Mouse (Mus musculus) embryonic stem cell, embryonic (primary cell): Measurements from ENCODE around the gene Acap1.

Experiments used
- CTCF ChIA-PET, 4 experiments: fragments of 300-600 bp in 2 of 4; fragments of 350-600 bp in 2 of 4; sonication (Branson Sonifier 250); formaldehyde crosslinking; loops; one replicate each; lab custom pipeline; 2022; ENCODE audit warnings: inconsistent platforms in 2 of 4; lab: Charles Lee
- POLR2A ChIA-PET, 4 experiments: fragments of 300-600 bp in 2 of 4; fragments of 350-600 bp in 2 of 4; sonication (Branson Sonifier 250); formaldehyde crosslinking; loops; one replicate each; lab custom pipeline; 2022; ENCODE audit warnings: antibody characterized with exemption in 4 of 4, inconsistent platforms in 1 of 4; lab: Charles Lee

Acap1 gene

GRCm38 (mm10) chr11:69931769-69932168, 36.4 kb upstream of the Acap1 start:
- CTCF ChIA-PET: interaction anchor here (0.8 to 11.3 kb wide), 10 partner anchors 17 to 68 kb away, joined by 3 to 378 read pairs (median 4); partner anchors contain the start of genes Slc2a4 (in 2 of the 4), 2810408A11Rik (in 1 of the 4), Dvl2 (in 1 of the 4) and Neurl4 (in 1 of the 4)
- POLR2A ChIA-PET: interaction anchor here in 2 of 4 experiments (0.5 to 19.7 kb wide), 9 partner anchors 11 to 487 kb away, joined by 3 to 350 read pairs (median 3); partner anchors contain the start of genes Eif5a (in 2 of the 2), Dvl2 (in 1 of the 2), Gps2 (in 1 of the 2) and Slc2a4 (in 1 of the 2)

DNA sequence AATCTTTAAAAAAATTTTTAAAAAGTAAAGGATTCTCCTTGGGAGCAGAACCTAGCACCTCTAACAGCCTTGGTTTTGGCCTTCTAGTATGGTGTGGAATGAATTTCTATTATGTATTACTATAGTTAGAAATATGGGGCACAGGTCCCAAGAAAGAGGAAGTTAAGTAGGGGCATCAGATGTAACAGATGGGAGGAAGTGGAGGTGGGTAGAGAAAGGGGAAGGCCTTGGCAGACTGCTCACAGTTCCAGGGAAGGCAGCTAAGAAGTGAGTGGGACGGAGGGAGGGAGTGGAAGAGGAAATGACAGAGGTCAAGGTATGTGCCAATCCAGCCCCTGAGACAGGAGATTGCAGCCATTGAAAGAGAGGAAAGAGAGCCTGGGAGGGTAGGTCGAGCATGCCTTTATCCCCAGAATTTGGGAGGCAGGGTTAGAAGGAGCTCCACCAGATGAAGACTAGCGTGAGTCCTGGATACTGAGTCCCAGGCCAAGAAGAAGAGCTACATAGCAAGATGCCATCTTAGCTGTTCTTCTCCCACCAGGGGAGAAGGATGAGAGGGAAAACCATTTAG, 35.7 kb upstream of the Acap1 start:
- CTCF ChIA-PET: interaction anchor here (1.1 to 11.3 kb wide), 6 partner anchors 18 to 48 kb away, joined by 3 to 378 read pairs (median 4); partner anchors contain the start of gene Slc2a4 (in 2 of the 4)

GRCm38 (mm10) chr11:69930176-69930575, 34.8 kb upstream of the Acap1 start:
- ChIA-PET POLR2A (interaction anchor here in 2 of 4 experiments (0.7 to 19.7 kb wide), 4 partner anchors 9 to 79 kb away, joined by 3 to 350 read pairs (median 6); partner anchors contain the start of genes Eif5a (in 2 of the 2), Gps2 (in 1 of the 2) and Slc2a4 (in 1 of the 2)), CTCF (interaction anchor here in 3 of 4 experiments (0.6 to 11.3 kb wide), 3 partner anchors 18 to 576 kb away, joined by 6 to 378 read pairs (median 8); partner anchors contain the start of gene Slc2a4 (in 1 of the 3))

More for the DNA sequence above, 35.7 kb upstream of the Acap1 start:
- POLR2A ChIA-PET: interaction anchor here in 3 of 4 experiments (0.6 to 19.7 kb wide), 9 partner anchors 10 to 172 kb away, joined by 3 to 350 read pairs (median 3); partner anchors contain the start of genes Eif5a (in 2 of the 3), Dvl2 (in 1 of the 3), Gps2 (in 1 of the 3) and Slc2a4 (in 1 of the 3)

DNA sequence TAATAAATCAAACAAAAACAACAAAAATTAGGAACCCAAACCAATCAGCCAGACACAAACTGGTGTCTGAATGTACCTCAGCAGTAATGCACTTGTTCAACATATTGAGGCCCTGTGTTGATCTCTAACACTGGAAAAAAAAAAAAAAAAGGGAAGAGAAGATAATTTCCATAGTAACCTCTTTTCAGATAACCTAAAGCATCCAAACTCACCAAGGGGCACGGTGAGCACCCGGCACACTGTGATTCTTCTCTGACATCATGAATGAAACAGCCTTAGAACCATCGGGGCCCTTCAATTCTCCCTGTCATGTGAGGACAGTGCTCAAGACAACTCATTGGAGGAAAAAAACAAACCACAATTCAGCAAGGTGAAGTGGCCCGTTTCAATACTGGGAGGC, 34.4 kb upstream of the Acap1 start:
- ChIA-PET CTCF (interaction anchor here in 1 of 4 experiments (0.6 kb wide), 1 partner anchor 576 kb away, joined by 8 read pairs; no protein-coding TSS in a partner anchor), POLR2A (no interaction called here)

- CTCF ChIA-PET: interaction anchor here in 3 of 4 experiments (0.6 to 1.1 kb wide), 5 partner anchors 21 to 583 kb away, joined by 3 to 6 read pairs (median 3); partner anchors contain the start of gene Slc2a4 (in 2 of the 3)
- POLR2A ChIA-PET: interaction anchor here in 2 of 4 experiments (0.6 to 1.8 kb wide), 4 partner anchors 12 to 94 kb away, joined by 3 to 9 read pairs (median 4); no protein-coding TSS in a partner anchor
These were observed 32.2 kb upstream of the Acap1 start for GRCm38 (mm10) chr11:69927501-69927900.

DNA sequence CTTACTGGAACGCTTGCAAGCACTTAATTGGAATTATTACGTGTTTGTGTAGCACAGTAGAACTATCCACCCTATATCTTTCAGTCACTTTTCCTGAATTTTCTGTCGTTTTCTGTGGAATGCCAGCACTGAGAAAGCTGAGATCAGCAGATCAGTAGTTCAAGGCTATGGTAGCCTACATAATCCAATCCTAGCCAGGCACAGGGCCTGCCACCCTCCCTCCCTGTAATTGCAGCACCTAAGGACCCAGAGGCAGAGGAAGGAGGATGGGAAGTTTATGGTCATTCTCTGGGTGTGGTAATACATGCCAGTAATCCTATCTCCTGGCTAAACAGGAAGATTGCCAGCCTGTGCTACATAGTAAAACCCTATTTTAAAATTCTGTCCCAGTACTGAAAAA, 27.5 kb upstream of the Acap1 start:
- ChIA-PET POLR2A (interaction anchor here in 3 of 4 experiments (1.2 to 14.2 kb wide), 17 partner anchors 13 to 200 kb away, joined by 3 to 353 read pairs (median 18); partner anchors contain the start of genes Slc2a4 (in 3 of the 3), 2810408A11Rik (in 2 of the 3), Neurl4 (in 2 of the 3) and Tmem95 (in 2 of the 3)), CTCF (interaction anchor here in 3 of 4 experiments (0.7 to 5.3 kb wide), 6 partner anchors 11 to 191 kb away, joined by 5 to 40 read pairs (median 6); partner anchors contain the start of genes Slc2a4 (in 1 of the 3), Tmem95 (in 1 of the 3) and Ybx2 (in 1 of the 3))

DNA sequence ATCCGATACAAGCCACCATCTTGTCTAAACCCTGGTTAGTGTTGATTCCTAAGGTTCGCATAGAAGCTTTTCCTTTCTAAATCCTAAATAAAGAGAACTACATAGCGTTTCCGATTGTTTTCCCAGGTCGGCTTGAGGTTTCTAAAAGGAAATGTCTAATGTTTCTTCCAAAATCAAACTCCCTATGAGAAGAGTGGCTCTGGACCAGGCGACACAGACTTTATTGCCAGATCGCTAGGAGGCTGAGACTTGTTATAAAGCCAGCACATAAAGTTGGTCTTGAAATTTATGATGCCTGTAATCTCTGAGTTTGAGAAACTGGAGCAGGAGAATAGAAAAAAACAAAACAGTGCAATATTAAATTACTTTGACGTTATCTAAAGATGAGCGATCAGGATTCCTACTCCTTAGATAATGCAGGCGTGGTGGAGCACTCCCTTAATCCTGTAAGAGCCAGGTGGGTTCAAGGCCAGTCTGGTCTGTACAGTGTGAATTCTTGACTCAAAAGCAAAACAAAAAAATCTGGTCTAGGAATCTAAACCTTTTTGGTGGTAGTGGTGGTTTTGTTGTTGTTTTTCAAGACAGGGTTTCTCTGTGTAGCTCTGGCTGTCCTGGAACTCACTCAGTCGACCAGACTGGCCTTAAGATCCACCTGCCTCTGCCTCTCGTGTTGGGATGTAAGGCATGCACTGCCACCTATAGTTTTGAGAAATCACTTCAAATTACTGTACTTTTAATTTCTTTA, 26.8 kb upstream of the Acap1 start:
- ChIA-PET POLR2A (interaction anchor here (0.6 to 14.2 kb wide), 124 partner anchors 9 to 849 kb away, joined by 3 to 353 read pairs (median 7); partner anchors contain the start of genes Ybx2 (in 4 of the 4), 2810408A11Rik (in 3 of the 4), Ctdnep1 (in 3 of the 4) and Dvl2 (in 3 of the 4)), CTCF (interaction anchor here (0.6 to 5.3 kb wide), 18 partner anchors 12 to 1848 kb away, joined by 3 to 40 read pairs (median 4); partner anchors contain the start of genes Slc2a4 (in 2 of the 4), Ybx2 (in 2 of the 4), Kctd11 (in 1 of the 4) and Tmem95 (in 1 of the 4))

GRCm38 (mm10) chr11:69921114-69922011, 26.0 kb upstream of the Acap1 start, which contains the start of gene Eif5a:
Gene Eif5a, minus strand, starts transcription at chr11:69921958.
- CTCF ChIA-PET: interaction anchor here (0.6 to 5.3 kb wide), 31 partner anchors 11 to 1848 kb away, joined by 3 to 40 read pairs (median 3); partner anchors contain the start of genes Slc2a4 (in 2 of the 4), Tmem95 (in 2 of the 4), Ybx2 (in 2 of the 4) and Acadvl (in 1 of the 4)

GRCm38 (mm10) chr11:69920266-69921031, 25.1 kb upstream of the Acap1 start:
- ChIA-PET CTCF (interaction anchor here (0.5 to 5.3 kb wide), 18 partner anchors 12 to 709 kb away, joined by 3 to 40 read pairs (median 4); partner anchors contain the start of genes Slc2a4 (in 2 of the 4), Ybx2 (in 2 of the 4), Acadvl (in 1 of the 4) and Tmem95 (in 1 of the 4)), POLR2A (interaction anchor here (0.6 to 14.2 kb wide), 162 partner anchors 8 to 853 kb away, joined by 3 to 353 read pairs (median 6); partner anchors contain the start of genes Nlgn2 (in 4 of the 4), Tmem256 (in 4 of the 4), Ybx2 (in 4 of the 4) and 2810408A11Rik (in 3 of the 4))

More at GRCm38 (mm10) chr11:69921114-69922011, 26.0 kb upstream of the Acap1 start, which contains the start of gene Eif5a:
- POLR2A ChIA-PET: interaction anchor here (0.5 to 14.2 kb wide), 198 partner anchors 8 to 857 kb away, joined by 3 to 353 read pairs (median 5); partner anchors contain the start of genes Nlgn2 (in 4 of the 4), Tmem256 (in 4 of the 4), Ybx2 (in 4 of the 4) and 2810408A11Rik (in 3 of the 4)

DNA sequence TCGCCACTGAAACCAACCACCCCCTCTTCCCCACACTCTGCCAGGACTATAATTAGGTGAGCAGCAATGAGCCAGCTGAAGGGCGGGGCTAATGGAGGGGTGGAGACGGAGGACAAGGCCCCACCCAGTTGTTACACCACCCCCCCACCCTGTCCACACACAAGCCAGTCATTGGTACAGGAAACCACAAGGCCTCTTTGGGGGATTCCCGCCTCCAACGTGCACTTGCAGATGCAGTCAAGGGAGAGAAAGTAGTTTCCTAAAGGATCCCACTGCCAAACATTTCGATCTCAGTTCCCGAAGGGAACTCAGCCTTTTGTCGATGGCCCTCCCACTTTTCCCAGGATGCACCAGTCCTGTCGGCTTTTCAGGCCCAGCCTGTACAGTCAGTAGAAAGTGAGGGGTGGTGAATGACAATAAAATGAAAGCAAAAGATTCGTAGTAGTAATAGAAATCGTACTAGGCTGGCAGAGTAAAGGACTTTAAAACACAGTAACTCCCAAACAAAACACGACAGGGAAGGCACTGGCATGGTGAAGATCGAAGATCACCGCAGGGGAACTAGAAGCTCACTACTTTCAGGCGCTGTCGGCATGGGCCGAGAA, 24.4 kb upstream of the Acap1 start:
- POLR2A ChIA-PET: interaction anchor here (0.6 to 14.2 kb wide), 90 partner anchors 9 to 749 kb away, joined by 3 to 353 read pairs (median 6); partner anchors contain the start of genes Ybx2 (in 4 of the 4), 2810408A11Rik (in 3 of the 4), Neurl4 (in 3 of the 4) and Nlgn2 (in 3 of the 4)
- CTCF ChIA-PET: interaction anchor here in 3 of 4 experiments (0.6 to 5.3 kb wide), 6 partner anchors 14 to 289 kb away, joined by 3 to 40 read pairs (median 6); partner anchors contain the start of genes Slc2a4 (in 2 of the 3), Tmem95 (in 1 of the 3) and Ybx2 (in 1 of the 3)

- CTCF ChIA-PET: interaction anchor here in 1 of 4 experiments (0.6 to 1.0 kb wide), 2 partner anchors 15 to 289 kb away, joined by 3 to 4 read pairs; no protein-coding TSS in a partner anchor
- POLR2A ChIA-PET: interaction anchor here (0.6 to 14.2 kb wide), 44 partner anchors 8 to 339 kb away, joined by 3 to 353 read pairs (median 12); partner anchors contain the start of genes 2810408A11Rik (in 3 of the 4), Neurl4 (in 3 of the 4), Ybx2 (in 3 of the 4) and Dvl2 (in 2 of the 4)
These were observed 23.7 kb upstream of the Acap1 start for GRCm38 (mm10) chr11:69919053-69919452.

GRCm38 (mm10) chr11:69918118-69918517, 22.8 kb upstream of the Acap1 start:
- ChIA-PET POLR2A (interaction anchor here in 2 of 4 experiments (0.5 to 14.2 kb wide), 6 partner anchors 11 to 607 kb away, joined by 3 to 353 read pairs (median 68); partner anchors contain the start of genes 2810408A11Rik (in 2 of the 2), Neurl4 (in 2 of the 2), Gps2 (in 1 of the 2) and Phf23 (in 1 of the 2)), CTCF (no interaction called here)

- CTCF ChIA-PET: no interaction called here
- POLR2A ChIA-PET: interaction anchor here in 3 of 4 experiments (0.5 to 14.2 kb wide), 7 partner anchors 11 to 608 kb away, joined by 3 to 353 read pairs (median 4); partner anchors contain the start of genes 2810408A11Rik (in 2 of the 3), Neurl4 (in 2 of the 3), Gabarap (in 1 of the 3) and Gps2 (in 1 of the 3)
These were observed 22.1 kb upstream of the Acap1 start for GRCm38 (mm10) chr11:69917379-69917948.
